Mouse (Mus musculus) liver, embryonic 11.5 days (tissue): ENCODE data around the gene Ddx5. TPM values are rescaled to one million over a fixed set of nuclear protein-coding genes. Genes with fewer than 3 reads are reported as not detected.
"Not testable (repeated sequence)": the region's sequence is repeated elsewhere in the genome, so short reads cannot be mapped to it uniquely, and the experiment has no call there.

Source experiments
- ATAC-seq: fragments of 200-750 bp; cut with Nextera tagmentation; replicated peaks from 2 replicates; pipeline ENCODE4 v1.8.0; 2017; ENCODE audit warnings: moderate number of reproducible peaks, mild to moderate bottlenecking, moderate TSS enrichment, moderate library complexity; ENCODE audit not compliant: low FRiP score
- DNase-seq: peaks from one replicate; pipeline ENCODE4 v3.0.0-alpha.2; 2017; ENCODE audit warnings: low spot score
- H3K27ac ChIP-seq: fragments of 300-500 bp; sonication (generic); 2 replicates; pipeline ENCODE4 v1.5.1; 2014; ENCODE audit warnings: mild to moderate bottlenecking, low read depth, low read length, control low read depth
- H3K27me3 ChIP-seq: fragments of 300-500 bp; sonication (generic); replicated peaks from 2 replicates; pipeline ENCODE4 v1.6.1; 2014; ENCODE audit warnings: low read length, mixed read lengths; ENCODE audit not compliant: control insufficient read depth, insufficient read depth
- H3K36me3 ChIP-seq: fragments of 300-500 bp; sonication (generic); 2 replicates; pipeline ENCODE4 v1.6.1; 2014; ENCODE audit warnings: mild to moderate bottlenecking, low read length, moderate library complexity, mixed read lengths; ENCODE audit not compliant: control insufficient read depth, insufficient read depth
- H3K4me1 ChIP-seq: fragments of 300-500 bp; sonication (generic); replicated peaks from 2 replicates; pipeline ENCODE4 v1.6.1; 2014; ENCODE audit warnings: low read length, mixed read lengths; ENCODE audit not compliant: control insufficient read depth, insufficient read depth
- H3K4me2 ChIP-seq: fragments of 300-500 bp; sonication (generic); 2 replicates; pipeline ENCODE4 v1.6.1; 2014; ENCODE audit warnings: mild to moderate bottlenecking, control low read depth, moderate library complexity
- H3K4me3 ChIP-seq: fragments of 300-500 bp; sonication (generic); 2 replicates; pipeline ENCODE4 v1.5.1; 2014; ENCODE audit warnings: low read depth, low read length, control low read depth
- H3K9ac ChIP-seq: fragments of 300-500 bp; sonication (generic); 2 replicates; pipeline ENCODE4 v1.6.1; 2014; ENCODE audit warnings: low read depth, low read length, control low read depth
- H3K9me3 ChIP-seq: fragments of 300-500 bp; sonication (generic); 2 replicates; pipeline ENCODE4 v1.6.1; 2016; ENCODE audit warnings: low read length, inconsistent platforms, mixed read lengths; ENCODE audit not compliant: control insufficient read depth
- WGBS: fragments of 180-500 bp; shearing (Covaris S2); extraction: QIAGEN DNeasy Blood & Tissue Kit; methylation state at CpG from one replicate; pipeline ENCODE4 v1.1.7; 2014; 5-methylcytosine and 5-hydroxymethylcytosine counted together
- polyA plus RNA-seq: library from polyadenylated mRNA; unstranded; fragments of >200 nt; fragmentation: Nextera tagmentation; extraction: Ambion mirVana; gene quantifications from 2 replicates; pipeline ENCODE4 v1.2.1, GENCODE M21; 2014

Ddx5 gene
- polyA plus RNA-seq, 1 experiment from 2014 or later = 288 TPM

DNA sequence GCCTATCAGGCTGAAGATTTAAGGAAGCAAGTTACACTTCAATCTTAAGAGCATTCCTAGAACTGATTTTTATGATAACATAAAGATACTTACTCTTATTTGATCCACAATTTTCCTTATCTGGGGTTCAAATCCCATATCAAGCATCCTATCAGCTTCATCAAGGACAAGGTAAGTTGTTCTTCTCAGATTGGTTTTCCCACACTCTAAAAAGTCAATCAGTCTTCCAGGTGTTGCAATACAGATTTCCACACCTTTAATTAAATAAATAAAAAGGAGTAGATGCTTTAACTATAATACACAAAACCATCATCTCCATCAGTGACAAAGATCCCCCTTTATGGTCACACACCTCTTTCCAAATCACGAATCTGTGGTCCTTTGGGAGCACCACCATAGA lies 3.9 kb downstream of the Ddx5 start:
- no peak overlapping the region for H3K4me3 ChIP-seq
- WGBS = 91% methylated on average over 1 of the region's 1 CpGs
- H3K27me3 ChIP-seq = no peaks in the 10 kb centered on the region
- H3K27ac ChIP-seq = no peak overlapping the region
- peaks cover 2% of the 10 kb centered on the region; the same call in 1 of the 2 replicates for H3K4me1 ChIP-seq
- H3K9me3 ChIP-seq = no peaks in the 10 kb centered on the region
- H3K36me3 ChIP-seq = peaks cover 44% of the 10 kb centered on the region
- no peak for DNase-seq
- no peak overlapping the region for H3K4me2 ChIP-seq
- no peak for ATAC-seq
- H3K9ac ChIP-seq = no peak overlapping the region

DNA sequence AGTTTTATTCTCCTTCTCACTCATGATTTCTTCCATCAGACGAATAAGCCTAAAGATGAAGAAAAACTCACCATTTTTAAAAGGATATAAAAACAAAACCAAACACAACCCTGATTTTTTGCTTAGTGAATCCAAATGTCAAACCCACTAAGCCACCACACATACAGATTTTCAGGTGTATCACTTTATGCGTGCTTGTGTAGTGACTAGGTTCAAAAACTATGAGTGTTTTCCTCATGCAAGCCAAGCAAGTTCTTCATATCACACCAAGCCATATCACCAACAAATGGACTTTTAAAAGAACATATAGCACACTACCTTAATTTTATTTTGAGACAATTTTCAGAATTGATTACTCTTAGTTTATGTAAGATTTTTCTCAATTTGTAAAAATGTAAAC lies 4.5 kb downstream of the Ddx5 start:
- no peak overlapping the region for H3K27ac ChIP-seq
- H3K9ac ChIP-seq = no peak overlapping the region
- H3K4me2 ChIP-seq = no peak overlapping the region
- H3K36me3 ChIP-seq = peaks cover 47% of the 10 kb centered on the region
- H3K27me3 ChIP-seq = no peaks in the 10 kb centered on the region
- no peaks in the 10 kb centered on the region for H3K9me3 ChIP-seq
- H3K4me1 ChIP-seq = peaks cover 7% of the 10 kb centered on the region
- 82% methylated on average over 2 of the region's 2 CpGs for WGBS
- no peak overlapping the region for H3K4me3 ChIP-seq
- ATAC-seq = no peak
- no peak for DNase-seq

DNA sequence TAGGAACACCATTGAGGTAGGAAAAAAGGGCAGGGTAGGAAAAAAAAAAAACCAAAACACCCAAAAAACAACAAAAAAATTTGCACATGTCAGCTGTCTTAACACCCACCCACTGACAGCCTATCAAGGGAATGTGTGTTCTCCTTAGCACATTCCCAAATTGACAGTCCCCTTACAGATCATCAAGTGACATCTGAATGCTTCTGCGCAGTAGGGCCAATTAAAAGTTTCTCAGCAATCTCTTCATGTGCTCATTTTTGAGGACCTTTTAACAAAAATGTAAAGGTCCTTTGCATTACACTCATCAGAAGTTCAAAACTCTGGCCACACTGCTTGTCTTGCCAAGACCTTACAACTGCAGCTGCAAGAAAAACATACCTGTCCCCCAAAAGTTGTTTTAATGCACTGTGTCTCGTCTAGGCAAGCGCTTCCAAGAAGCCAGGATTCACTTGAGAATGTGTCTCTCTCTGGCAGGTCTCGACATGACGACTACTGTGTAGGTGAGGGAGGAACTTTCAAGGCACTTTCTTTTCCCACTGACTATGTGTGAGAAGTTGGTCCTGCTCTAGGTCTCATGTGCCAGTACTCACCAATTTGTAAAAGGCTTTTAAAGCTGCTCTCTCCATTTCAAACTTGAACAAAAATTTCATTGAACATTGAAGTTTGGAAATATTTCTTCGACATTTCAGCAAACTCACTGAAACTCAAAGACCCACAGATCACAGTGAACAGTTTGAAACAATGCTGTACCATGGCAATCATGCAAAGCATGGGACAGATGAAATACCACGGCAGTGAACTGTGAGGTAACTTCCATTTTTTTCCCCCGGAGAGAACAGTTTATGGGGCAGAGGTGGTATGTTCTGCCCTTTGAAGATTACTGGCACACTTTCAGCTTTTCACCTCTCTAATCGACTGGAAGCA lies 5.9 kb downstream of the Ddx5 start:
- DNase-seq = no peak
- H3K4me3 ChIP-seq = no peak overlapping the region
- WGBS = 82% methylated on average over 9 of the region's 9 CpGs
- H3K9me3 ChIP-seq = no peaks in the 10 kb centered on the region
- H3K27ac ChIP-seq = peak overlapping the region; percentile 1; the same call in 1 of the 2 replicates
- H3K4me2 ChIP-seq = no peak overlapping the region
- peaks cover 7% of the 10 kb centered on the region for H3K4me1 ChIP-seq
- no peaks in the 10 kb centered on the region for H3K27me3 ChIP-seq
- no peak for ATAC-seq
- peaks cover 47% of the 10 kb centered on the region for H3K36me3 ChIP-seq
- no peak overlapping the region for H3K9ac ChIP-seq

DNA sequence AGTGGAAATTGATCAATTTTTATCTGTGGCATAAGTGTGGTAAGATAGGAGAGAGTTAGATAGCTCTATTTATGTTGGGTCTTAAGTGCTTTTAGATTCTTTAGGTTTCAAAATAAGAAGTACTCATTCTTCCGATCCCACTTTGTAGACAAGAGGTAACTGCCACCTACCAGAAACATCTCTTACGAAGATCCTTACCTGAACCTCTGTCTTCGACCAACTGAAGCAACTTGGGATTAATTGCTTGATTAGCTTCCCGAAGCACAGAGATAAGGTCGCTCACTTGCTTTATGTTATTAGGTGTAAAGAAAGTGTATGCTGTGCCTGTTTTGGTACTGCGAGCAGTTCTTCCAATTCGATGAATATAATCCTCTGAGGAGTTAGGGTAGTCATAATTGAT lies 6.7 kb downstream of the Ddx5 start:
- not testable (repeated sequence) for DNase-seq, H3K27me3 ChIP-seq, H3K9me3 ChIP-seq, H3K4me2 ChIP-seq, ATAC-seq, H3K4me3 ChIP-seq, H3K9ac ChIP-seq, H3K27ac ChIP-seq
- peaks cover 13% of the 10 kb centered on the region for H3K4me1 ChIP-seq
- peaks cover 47% of the 10 kb centered on the region for H3K36me3 ChIP-seq
- WGBS = 88% methylated on average over 7 of the region's 7 CpGs

DNA sequence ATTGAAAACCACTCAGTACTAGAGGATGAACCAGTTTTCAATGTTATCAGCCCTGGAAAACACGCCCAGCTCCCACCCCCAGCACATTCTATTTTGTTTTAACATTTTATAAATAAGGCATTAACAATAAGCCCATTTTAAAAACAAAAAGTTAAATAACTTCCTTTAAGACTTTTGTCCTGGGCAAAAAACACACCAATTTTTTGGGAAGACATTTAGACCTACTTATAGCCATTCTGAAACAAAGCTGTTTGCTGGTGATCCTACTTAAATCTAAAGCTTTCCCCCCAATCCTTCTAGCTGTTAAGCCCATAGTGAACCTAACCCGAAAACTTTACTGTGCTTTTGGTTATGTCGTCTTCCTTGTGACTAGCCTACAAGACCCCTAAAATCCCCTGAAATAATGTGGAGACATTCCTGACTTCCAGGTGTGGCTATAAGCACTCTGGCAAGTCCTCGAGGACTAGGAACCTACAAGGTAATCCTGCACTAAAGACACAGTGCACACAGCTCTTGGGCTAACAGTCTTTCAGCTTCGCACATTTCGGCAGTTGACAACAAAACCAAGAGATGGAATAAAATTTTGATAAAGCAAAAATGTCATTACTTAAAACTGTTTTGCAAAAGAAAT lies 8.3 kb downstream of the Ddx5 start:
- no peaks in the 10 kb centered on the region for H3K9me3 ChIP-seq
- peak overlapping the region; percentile 1; the same call in 1 of the 2 replicates for H3K27ac ChIP-seq
- peaks cover 13% of the 10 kb centered on the region for H3K4me1 ChIP-seq
- peaks cover 43% of the 10 kb centered on the region for H3K36me3 ChIP-seq
- H3K4me2 ChIP-seq = peak overlapping the region; percentile 78
- no peak for DNase-seq
- ATAC-seq = no peak
- peak overlapping the region; percentile 87; the same call in 1 of the 2 replicates for H3K4me3 ChIP-seq
- WGBS = 84% methylated on average over 6 of the region's 6 CpGs
- H3K9ac ChIP-seq = no peak overlapping the region
- no peaks in the 10 kb centered on the region for H3K27me3 ChIP-seq

DNA sequence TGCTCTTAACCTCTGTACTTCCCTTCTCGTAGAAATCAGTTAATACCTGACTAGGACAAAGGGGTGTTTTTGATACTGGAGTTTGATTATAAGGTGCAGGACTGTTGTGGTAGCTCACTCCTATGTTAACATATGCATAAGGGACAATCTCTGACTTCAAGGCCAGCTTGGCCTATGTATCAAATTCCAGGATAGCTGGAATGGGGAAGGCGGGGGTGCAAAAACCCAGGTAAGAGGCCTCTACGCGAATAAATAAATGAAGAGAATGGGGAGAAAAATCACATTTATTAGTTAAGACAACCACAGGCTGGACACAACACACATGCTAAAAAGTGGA lies 8.9 kb downstream of the Ddx5 start:
- peak overlapping the region; percentile 97 for H3K27ac ChIP-seq
- peak overlapping the region; percentile 87 for H3K4me3 ChIP-seq
- peaks cover 13% of the 10 kb centered on the region for H3K4me1 ChIP-seq
- no peaks in the 10 kb centered on the region for H3K9me3 ChIP-seq
- ATAC-seq (no peak), DNase-seq (no peak)
- peaks cover 43% of the 10 kb centered on the region for H3K36me3 ChIP-seq
- WGBS = 69% methylated on average over 4 of the region's 4 CpGs
- H3K9ac ChIP-seq = no peak overlapping the region
- no peaks in the 10 kb centered on the region for H3K27me3 ChIP-seq
- H3K4me2 ChIP-seq = peak overlapping the region; percentile 78

DNA sequence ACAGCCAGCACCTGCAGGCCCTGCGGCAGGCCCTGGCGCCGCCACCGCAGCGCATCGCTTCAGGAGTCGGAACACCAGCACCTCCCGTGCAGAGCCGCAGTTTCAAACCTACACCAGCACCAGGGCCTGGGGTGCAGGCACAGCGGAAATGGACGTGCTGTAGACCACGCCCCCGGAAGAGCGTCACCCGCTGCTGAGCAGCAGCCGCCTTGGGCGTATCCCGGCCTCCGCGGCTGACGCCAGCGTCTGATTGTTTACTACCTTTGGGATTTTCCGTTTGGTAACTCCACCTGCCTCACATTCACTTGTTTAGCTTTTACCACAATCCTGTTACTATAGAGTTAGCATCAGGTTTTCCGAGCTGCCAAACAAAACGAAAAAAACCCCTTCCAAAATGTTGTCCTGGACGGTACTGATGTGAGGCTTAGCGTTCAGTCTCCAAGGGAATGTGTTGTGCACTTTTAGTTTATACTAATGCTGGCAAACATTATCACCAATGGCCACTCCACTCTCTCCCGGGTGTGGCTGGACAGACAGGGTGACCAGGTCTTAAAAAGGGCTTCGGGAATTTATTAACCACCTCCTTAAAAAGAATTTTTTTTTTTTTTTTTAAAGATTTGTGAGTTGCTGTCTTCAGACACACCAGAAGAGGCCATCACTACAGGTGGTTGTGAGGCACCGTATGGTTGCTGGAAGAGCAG lies 9.4 kb downstream of the Ddx5 start, which contains the start of gene Polg2:
Gene Polg2, minus strand, starts transcription at position 150 of the 701 bp plus-strand sequence.
- peak; percentile 94 for DNase-seq
- WGBS = 2% methylated on average over 30 of the region's 30 CpGs
- no peaks in the 10 kb centered on the region for H3K27me3 ChIP-seq
- peak within 1 kb of the TSS; percentile 78 for H3K4me2 ChIP-seq
- peak; percentile 98 for ATAC-seq
- H3K9me3 ChIP-seq = no peaks in the 10 kb centered on the region
- peaks cover 13% of the 10 kb centered on the region for H3K4me1 ChIP-seq
- H3K4me3 ChIP-seq = peak within 1 kb of the TSS; percentile 87
- peaks cover 45% of the 10 kb centered on the region for H3K36me3 ChIP-seq
- peak within 1 kb of the TSS; percentile 97 for H3K27ac ChIP-seq
- H3K9ac ChIP-seq = peak within 1 kb of the TSS; percentile 96

DNA sequence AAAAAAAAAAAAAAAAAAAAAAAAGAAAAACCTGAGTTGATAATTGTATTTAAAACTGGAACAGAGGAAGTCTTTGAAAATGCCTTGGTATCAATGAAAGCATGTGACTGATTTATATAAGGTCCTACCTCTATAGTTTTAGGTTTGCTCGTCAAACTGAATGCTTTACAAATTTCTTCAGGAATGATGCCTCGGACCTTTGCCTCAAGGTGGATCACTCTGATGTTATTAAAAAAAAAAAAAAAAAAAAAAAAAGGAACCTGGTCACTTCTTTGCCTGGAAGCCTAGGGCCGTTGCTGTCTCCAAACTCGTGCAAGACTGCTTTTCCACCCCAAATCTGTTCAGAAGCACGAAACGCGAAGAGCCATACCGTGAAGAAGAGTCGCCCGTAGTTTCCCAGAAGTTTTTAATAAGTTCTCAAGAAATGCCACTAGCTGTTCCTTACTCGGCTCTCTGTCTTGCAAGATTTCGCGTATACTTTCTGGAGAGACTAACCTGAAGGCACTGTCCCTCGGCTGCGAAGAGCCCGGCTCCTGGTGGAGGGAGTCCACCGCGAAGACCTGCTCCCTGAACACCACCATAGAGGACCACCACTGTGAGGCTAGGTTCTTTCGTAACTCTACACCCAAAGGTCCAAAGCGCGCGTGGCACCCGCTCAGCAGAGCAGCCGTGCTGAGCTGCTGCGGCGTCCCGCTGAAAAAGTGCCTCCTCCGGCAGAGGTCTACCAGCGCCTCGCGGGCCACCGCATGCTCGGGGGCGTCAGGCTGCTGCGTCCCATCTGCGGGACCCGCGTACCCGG lies 10.2 kb downstream of the Ddx5 start:
- ATAC-seq (peak; percentile 76), DNase-seq (no peak)
- Histone ChIP-seq H3K36me3 (peaks cover 42% of the 10 kb centered on the region), H3K9me3 (no peaks in the 10 kb centered on the region), H3K27ac (peak overlapping the region; percentile 97), H3K4me2 (peak overlapping the region; percentile 78), H3K27me3 (no peaks in the 10 kb centered on the region), H3K9ac (peak overlapping the region; percentile 96), H3K4me3 (peak overlapping the region; percentile 87), H3K4me1 (peaks cover 13% of the 10 kb centered on the region)
- under 1% methylated on average over 39 of the region's 39 CpGs for WGBS
